Mouse (Mus musculus) lung, postnatal 4 days (tissue): ENCODE measurements at regions not wholly inside any gene's neighbourhood (a gene's known extent, or its start where the extent isn't known, plus 50 kb on each side); places are given as distances from the start of the nearest gene placed in this dataset.

ENCODE experiments used
- DNase-seq, 2 experiments: peaks; one replicate each; pipeline ENCODE4 v3.0.0; 2021

GRCm38 (mm10) chr16:30118876-30119275 lies 54.7 kb downstream of the Hes1 start:
- no peak for DNase-seq

DNA sequence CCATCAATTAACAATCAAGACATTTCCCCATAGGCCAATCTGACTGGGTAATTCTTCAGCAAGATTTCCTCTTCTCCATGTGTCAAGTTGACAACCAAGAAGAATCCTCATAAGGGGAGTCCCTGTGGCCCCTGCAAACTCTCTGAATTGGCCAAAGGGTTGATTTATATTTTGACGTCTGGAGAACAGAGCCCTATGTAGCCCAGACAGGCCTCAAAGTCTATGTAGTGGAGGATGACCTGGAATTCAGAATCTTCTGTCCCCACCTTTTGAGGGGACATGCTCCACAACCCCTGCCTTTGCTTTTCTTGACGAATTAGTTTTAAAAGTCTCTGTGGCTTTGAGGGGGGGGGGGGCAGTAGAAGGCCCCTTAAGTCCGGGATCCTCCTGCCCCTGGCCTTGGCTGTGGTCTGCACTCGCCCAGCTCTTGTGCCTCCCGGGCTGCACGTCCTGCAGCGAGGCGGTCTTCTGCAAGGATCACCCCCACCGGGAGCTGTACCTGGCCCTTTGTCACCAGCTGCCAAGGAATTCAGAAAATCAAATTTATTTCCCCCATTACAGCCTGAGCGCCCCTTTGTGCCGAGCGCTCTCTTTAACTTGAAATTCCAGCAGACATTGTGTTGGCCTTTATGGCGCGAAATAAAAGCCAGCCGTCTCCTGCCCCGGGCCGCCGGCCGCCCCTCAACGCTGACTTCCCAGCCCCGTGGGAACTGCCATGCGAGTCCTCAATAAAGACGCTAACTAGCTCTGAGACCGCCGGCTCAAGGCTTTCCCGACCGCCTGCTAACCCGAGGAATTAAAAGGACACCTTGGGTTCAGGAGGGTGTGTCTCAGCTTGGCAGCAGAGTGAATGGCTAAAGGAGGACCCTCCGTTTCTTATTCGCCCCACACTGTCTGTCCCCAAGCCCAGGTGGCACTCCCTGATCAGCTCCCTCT lies 56.4 kb downstream of the Hes1 start:
- DNase-seq, result no peak

DNA sequence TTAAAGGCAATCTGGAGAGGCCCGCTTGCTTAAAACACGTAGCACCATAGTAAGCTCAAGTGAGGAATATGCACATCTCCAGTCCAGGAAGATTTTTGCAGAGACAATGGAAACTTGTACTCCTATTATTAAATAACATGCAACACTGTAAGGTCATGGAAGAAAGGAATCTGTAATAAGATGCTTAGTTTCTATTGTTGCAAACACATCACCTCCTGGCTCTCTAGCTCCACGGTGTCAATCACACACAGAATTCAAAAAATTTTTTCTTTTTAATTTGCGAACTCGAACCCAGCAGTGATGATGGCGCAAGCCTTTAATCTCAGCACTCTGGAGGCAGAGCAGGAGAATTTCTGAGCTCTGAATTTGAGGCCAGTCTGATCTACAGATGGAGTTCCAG lies 57.4 kb downstream of the Hes1 start:
- DNase-seq, result no peak

- no peak for DNase-seq
These were observed 58.3 kb downstream of the Hes1 start for GRCm38 (mm10) chr16:30122211-30123070.

DNA sequence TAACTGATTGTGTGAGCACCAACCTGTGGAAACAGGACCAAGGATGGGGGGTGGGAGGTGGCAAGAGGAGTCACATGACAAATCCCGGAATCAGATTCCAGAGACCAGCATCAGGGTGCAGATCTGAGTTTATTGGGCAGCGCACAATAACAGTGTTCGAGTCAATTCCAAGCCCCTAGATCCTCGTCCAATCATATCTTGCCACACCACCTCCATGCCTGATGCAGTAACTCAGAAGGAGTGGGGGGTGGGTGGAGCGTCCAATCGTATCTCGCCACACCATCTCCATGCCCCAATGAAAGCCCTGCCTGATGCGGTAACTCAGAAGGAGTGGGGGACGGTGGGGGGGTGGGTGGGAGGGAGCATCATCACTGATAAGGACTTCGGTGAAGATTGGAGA lies 62.8 kb downstream of the Hes1 start:
- no peak for DNase-seq

DNA sequence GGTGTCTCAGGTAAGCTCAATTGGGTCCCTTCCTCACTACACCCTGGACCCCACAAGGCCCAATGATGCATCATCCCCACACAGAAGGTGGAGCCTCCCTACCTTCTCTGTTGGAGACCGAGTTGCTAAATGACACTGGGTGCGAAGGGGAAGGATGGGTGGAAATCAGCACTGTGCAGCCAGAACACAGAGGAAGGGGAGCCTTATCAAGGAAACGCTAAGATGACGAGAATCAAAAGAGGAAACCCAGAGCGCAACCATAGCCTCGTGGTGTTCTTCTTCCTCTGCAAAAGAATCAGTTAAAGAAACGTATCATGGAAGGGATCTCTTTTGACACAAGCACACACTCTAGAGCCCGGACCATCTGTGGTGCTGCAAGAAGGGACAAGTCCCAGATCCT lies 64.6 kb downstream of the Hes1 start:
- DNase-seq, result no peak

DNA sequence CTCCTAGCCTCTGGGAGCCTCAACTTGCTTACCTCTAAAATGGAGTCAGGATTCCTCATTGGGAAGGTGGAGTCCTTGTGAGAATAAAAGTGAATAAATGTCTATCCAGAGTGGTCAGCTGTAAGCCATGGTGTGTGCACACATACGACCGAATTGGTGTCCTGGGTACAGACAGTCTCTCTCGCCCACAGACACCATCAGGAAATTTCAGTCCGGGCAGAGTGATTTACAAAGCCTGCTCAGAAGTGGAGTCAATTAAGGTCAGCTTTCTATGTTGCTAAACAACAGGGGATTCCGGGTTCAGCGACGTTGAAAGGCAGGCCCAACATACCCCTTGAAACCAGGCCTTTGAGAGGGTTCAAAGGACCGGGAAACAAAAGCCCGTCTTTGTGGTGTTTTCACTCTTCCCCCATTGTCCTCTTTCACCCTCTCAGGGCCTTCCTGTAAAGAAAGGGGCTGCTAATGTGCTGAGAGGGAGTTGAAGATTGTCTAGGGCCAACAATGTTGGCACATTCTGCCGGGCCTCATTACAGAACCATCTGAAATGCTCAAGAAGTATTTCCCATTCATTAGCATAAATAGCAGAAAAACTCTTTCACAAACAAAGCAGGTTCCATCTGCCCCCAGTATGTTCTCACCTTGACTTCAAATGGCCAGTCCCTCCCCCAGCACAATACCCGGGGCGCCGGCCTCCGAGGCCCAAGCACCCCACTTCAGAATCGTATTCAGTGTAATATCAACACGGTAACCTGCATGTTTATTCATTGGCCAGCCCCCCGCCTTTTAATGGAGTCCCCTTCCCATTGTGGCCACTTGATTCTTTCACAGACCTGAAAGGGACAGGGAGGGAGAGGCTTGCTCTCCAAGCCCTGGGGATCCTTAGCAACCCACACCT lies 65.3 kb downstream of the Hes1 start:
- no peak for DNase-seq

DNA sequence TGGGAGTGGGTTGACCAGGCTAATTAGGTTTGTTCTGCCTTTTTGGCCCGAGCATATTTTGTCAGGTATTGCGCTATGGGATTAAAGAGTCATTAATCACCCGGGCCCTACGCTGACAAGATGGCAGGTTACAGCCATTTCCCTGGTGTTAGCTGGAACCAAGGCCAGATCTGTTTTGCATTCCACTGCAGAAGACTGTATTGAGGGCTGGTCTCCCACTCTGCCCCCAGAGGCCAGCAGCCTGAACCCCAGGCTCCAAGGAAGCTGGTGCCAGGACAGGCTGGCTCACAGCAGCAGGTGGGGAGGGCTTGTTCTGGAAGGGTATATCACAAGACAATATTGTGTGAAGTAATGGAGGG lies 65.9 kb downstream of the Hes1 start:
- no peak for DNase-seq

- DNase-seq, result no peak
These were observed 67.9 kb downstream of the Hes1 start for GRCm38 (mm10) chr16:30132086-30132485.

- DNase-seq, result no peak
These were observed 70.5 kb downstream of the Hes1 start for GRCm38 (mm10) chr16:30134642-30135165.

DNA sequence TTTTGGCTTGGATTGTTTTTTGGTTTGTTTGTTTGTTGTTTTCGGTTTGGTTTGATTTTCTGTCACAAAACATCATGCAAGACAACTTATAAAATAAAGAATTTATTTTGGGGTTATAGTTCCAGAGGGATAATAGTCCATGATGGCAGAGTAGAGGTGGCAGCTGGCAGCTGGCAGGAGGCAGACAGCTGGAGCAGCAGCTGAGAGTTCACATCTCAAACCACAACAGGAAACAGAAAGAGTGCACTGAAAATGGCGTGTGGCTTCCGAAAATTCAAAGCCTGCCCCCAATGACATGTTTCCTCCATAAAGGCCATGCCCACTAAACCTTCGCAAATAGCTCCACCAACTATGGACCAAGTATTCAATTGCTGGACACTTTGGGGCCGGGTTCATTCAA lies 72.7 kb downstream of the Hes1 start:
- no peak for DNase-seq

DNA sequence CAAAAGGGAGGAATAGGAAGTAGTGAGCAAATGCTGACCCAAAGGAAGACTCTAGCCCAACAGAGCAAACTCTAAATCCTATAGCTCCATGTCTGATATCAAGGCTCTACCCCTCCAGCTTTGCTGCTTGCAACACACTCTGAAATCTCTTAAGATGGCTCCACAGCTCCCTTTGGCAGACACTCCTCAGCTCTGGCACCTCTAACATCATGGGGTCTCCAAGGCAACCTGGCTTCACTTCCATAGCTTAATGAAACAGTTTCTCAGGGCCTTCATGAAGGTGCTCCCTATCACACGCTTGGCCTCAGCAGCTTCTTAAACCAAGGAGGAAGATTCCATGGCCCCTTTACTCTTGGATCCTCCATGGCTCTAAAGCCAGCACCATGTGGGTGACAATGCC lies 73.6 kb downstream of the Hes1 start:
- no peak for DNase-seq

DNA sequence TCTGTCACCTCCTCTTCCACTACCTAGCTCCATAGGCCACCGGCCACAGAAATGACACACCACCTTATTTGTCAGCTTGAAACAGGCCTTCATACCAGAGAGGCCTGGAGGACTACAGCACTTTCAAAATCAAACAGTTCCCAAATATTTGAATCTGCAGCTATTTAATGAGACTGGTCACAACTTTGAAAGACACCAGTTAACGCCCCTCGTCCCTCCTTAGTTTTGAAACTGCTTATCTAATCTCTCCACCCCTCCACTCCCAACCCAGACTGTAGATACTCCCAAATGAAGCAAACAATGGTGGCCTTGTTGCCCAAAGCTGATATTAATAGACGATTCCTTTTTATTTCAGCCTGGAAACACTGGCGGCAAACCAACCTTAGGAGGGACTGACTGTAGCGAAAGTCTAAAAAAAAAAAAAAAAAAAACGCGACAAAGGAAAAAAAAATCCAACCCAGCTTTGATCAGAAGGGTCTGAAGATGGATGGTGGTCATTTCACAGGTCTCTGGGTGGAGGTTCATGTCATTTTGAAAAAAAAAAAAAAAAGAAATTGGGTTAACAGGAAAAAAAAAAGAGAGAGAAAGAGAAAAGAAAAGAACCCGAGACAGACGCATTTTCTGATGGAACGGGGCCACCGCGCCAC lies 80.8 kb downstream of the Hes1 start:
- DNase-seq, result no peak

DNA sequence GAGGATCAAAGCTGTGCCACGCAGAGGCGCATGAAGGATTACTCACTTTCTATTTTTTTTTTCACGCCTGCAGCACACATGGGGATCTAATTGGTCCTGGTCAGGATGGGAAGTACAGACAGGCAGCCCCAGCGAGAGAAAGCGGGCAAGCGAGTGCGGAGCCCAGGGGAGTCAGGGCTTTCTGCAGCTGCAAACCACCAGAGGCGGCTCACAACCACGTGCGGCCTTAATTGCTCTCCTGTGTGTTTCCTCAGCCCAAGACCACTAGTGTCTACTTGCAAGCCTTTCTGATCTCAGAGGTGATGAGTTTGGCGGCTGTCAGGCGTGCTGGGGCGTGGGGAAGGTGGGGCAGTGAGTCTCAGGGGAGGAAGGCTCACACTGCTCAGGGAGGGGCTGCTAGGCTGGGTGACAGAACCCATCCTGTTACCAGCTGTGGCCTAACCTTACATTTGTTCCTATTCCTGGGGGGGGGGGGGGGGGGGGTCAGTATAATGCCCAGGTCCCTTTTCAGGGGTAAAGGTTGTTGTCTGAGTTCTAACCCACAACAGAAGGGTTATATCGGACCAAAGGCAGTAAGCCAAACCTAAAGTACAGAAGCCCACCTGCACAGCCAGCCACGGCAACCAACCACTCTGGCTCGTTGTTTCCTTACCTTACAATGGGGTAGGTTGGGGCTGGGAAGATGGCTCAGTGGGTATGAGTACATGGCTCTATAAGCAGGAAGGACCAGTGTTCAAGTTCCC lies 81.5 kb downstream of the Hes1 start:
- DNase-seq, result peak in 1 of 2 experiments; percentile 47

- no peak for DNase-seq
These were observed 82.0 kb downstream of the Hes1 start for GRCm38 (mm10) chr16:30146208-30146525.

DNA sequence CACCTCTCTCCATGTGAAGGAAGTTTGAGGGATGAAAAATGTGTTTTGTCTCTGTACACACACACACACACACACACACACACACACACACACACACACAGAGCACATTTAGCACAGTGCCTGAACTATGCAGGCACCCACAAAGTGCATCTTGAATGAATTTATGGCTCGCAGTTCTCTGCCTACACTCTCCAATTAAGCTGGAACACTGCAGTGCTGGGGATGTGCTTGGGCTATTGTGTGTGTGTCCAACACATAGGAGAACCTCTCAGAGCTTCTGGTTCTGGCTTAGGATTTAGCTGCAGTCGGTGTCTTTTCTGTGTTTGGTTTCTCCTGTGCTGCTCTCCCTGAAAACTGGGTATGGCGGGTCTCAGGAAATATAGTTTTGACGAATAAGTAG lies 83.1 kb downstream of the Hes1 start:
- no peak for DNase-seq

GRCm38 (mm10) chr16:30151104-30151503 lies 86.9 kb downstream of the Hes1 start:
- no peak for DNase-seq

DNA sequence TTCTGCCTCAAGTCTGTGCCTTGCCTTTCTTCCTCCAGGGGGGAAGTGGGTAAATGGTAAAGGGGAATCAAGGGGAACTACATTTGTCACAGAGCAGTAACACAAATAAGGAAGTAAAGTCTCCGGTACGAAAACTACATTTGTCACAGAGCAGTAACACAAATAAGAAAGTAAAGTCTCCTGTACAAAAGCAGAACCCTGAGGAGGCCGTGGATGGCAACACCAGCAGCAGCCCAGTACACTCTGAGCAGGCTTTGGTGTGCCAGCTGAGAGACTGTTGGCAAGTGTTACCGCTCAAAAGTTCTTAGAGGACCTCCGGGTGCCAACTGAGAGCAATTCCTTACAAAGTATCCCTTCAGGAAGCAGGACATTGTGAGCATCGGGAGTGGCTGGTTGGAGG lies 90.9 kb downstream of the Hes1 start:
- DNase-seq, result no peak

DNA sequence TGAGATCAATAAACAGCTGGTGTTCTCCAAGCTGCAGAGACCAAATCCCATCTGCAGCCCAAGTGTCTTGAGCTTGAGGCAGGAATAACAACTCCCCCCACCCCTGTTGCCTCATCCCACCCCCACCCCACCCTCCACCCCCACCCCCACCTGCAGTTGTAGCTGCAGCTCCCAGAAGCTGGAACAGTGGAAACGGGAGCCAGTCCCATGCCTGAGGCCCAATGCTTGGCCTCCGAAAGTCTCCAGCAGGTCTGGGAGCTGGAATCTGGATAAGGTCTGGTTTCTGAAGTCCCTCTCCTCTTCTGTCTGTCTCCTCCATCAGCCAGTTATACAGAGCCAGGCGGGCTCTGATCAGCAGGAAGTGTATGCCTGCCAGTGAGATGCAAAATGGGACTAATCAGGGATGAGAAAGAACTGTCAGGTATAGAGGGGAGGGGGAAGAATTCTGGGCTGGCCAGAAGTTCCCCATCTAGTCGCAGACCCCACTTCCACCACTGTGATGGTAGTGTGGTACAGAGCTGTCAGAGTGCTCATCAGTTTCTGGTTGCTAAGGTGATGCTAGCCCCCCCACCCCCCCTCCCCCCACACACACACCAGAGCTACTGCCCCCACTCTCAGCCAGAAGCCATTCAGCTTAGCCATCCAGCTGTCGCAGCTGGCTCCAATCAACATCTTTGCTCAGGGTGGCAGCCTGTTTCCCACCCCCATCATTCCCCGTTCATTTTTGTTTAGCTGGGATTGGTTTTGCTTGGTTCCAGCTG lies 91.5 kb downstream of the Hes1 start:
- no peak for DNase-seq

- no peak for DNase-seq
These were observed 94.0 kb downstream of the Hes1 start for GRCm38 (mm10) chr16:30158184-30158583.

DNA sequence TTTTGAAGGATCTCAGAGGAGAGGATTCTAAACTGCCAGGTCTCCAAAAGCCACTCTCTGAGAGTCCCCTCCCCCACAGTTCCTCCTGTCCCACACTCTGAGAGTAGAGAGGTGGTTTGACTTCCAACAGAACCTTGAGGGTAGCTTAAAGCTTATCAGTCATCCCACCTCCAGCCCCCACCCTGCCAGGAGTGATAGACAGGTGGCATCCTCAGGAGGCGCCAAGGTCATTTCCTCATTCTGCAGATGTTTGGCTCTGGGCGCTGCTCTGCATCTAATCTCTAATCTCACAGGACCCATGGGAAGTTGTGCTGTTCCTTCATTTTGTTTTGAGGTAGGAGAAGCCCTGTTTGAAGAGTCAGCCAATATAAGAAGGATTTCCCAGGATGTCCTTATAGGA lies 96.2 kb downstream of the Hes1 start:
- DNase-seq, result no peak
